Mouse (Mus musculus) erythroblast, embryonic 14.5 days (primary cell): ENCODE measurements at regions not wholly inside any gene's neighbourhood (a gene's known extent, or its start where the extent isn't known, plus 50 kb on each side); places are given as distances from the start of the nearest gene placed in this dataset.

Source experiments
- GATA1 ChIP-seq: IDR thresholded peaks from 2 replicates; pipeline ENCODE4 v1.6.1; 2012; ENCODE audit warnings: low read length, inconsistent platforms, mixed read lengths
- TAL1 ChIP-seq: IDR thresholded peaks from 3 replicates; pipeline ENCODE4 v1.6.1; 2012; ENCODE audit warnings: low read length, inconsistent platforms, mixed read lengths

- no peak for TF ChIP-seq GATA1
- TF ChIP-seq TAL1 = no peak
Observed at GRCm38 (mm10) chr17:79421618-79422017, 66.7 kb upstream of the Cdc42ep3 start.
